Mouse (Mus musculus) layer of hippocampus, adult 6 months (tissue): ENCODE measurements around the gene Il17d. TPM values are rescaled to one million over a fixed set of nuclear protein-coding genes. Genes with fewer than 3 reads are reported as not detected.

Experiments
- long read RNA-seq, 2 experiments: library from polyadenylated mRNA; unstranded; transcript quantifications; one replicate each; pipeline ENCODE4 v2.0.0; 2019 to 2020
- polyA plus RNA-seq: library from polyadenylated mRNA; unstranded; fragments of <200 nt; fragmentation: Nextera tagmentation; gene quantifications from 2 replicates; pipeline ENCODE4 v1.2.3, GENCODE M21; 2021

Gene Il17d
- 1.2 and 1.9 TPM in 2 replicates for polyA plus RNA-seq
- long read RNA-seq, experiment 1, partial matches to known transcripts, result 1 of 1 reads
- long read RNA-seq, experiment 1, other reads (novel, unspliced or antisense), result 0 of 1 reads
- long read RNA-seq, experiment 2, partial matches to known transcripts, result 0 of 4 reads
- long read RNA-seq, experiment 2, other reads (novel, unspliced or antisense), result 4 of 4 reads

GRCm38 (mm10) chr14:57524671-57525387 lies at the start of gene Il17d:
Il17d (plus strand) TSS chr14:57524777.

GRCm38 (mm10) chr14:57571155-57572133 lies 46.9 kb downstream of the Il17d start, which contains the start of gene Eef1akmt1:
Eef1akmt1 (minus strand) TSS chr14:57571612.

Other genes with a start within 250 kb of the Il17d start
- 35.1 and 40.7 TPM in 2 replicates for gene Cryl1, start 126.2 kb upstream of the Il17d start, polyA plus RNA-seq
- gene Ift88, start 100.7 kb upstream of the Il17d start, polyA plus RNA-seq, result 10.4 and 17.6 TPM in 2 replicates
- gene Eef1akmt1, start 46.8 kb downstream of the Il17d start, polyA plus RNA-seq, result 112 and 119 TPM in 2 replicates
- gene Xpo4, start 140.7 kb downstream of the Il17d start, polyA plus RNA-seq, result 1.1 and 1.6 TPM in 2 replicates
- gene Gm49361, start 221.3 kb downstream of the Il17d start, polyA plus RNA-seq, result 3.0 and 5.9 TPM in 2 replicates
- gene Lats2, start 233.6 kb downstream of the Il17d start, polyA plus RNA-seq, result 20.0 TPM in 2 replicates